Mouse (Mus musculus) megakaryocyte, embryonic 14.5 days (primary cell): Measurements from ENCODE around the gene Gm20671.

ENCODE experiments used
- FLI1 ChIP-seq: IDR thresholded peaks from 2 replicates; pipeline ENCODE4 v1.6.1; 2012; ENCODE audit warnings: low read length, inconsistent platforms, mixed read lengths
- GATA1 ChIP-seq: IDR thresholded peaks from 3 replicates; pipeline ENCODE4 v1.6.1; 2012; ENCODE audit warnings: mixed read lengths, low read length, inconsistent platforms, borderline replicate concordance

DNA sequence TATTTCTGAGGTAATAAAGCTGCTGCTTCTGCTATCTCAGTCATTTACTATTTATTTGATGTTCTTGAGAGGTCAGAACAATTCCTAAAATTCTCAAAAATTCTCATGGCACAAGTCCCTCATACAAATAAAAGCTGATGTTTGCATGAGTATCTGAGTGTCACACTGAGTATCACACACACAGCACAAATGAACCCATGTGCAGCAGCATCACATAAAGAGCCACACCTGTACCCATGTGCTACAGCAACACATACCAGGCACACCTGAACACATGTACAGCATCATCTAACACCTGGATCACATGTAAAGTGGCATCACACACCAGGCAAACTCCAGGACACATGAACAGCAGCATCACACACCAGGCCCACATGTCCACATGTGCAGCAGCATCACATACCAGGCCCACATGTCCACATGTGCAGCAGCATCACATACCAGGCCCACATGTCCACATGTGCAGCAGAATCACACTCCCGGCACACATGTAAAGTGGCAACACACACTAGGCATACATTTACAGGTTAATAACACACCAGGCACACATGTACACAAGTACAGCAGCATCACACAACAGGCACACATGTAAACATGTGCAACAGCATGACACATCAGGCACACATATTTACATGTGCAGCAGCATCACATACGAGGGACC is 113.7 kb downstream of the Gm20671 start:
- TF ChIP-seq GATA1 (no peak), FLI1 (no peak)
